ENCODE assay signal across 25 mouse cellular contexts in genomic region chr5:63219467-63219866, GRCm38 (mm10).
"Had no signal": no experiment of that assay in that cellular context is flagged by ENCODE, and none has a peak within 500 bp of the region (broad histone marks: within the 10 kb centered on the region; RNA-seq: fewer than 3 reads in every experiment).

No protein-coding gene starts in this region.

- H3K9me3 ChIP-seq: heart, embryonic 10.5 days; heart, embryonic 12.5 days; hindbrain, embryonic 10.5 days; intestine, embryonic 15.5 days; limb, embryonic 10.5 days; limb, embryonic 12.5 days had no signal

- ATAC-seq: hindbrain, embryonic 16.5 days; inflammation-experienced regulatory T-cells, adult 6 months; intestine, embryonic 15.5 days; intestine, postnatal 0 days had no signal

- H3K27ac ChIP-seq: gastrocnemius, adult 2 months; heart, embryonic 10.5 days; hindbrain, embryonic 10.5 days; hindbrain, embryonic 14.5 days; intestine, embryonic 15.5 days; layer of hippocampus, adult 2 months; left cerebral cortex, adult 2 months; limb, embryonic 10.5 days; limb, embryonic 12.5 days had no signal

- H3K9ac ChIP-seq: heart, embryonic 12.5 days; hindbrain, embryonic 14.5 days; intestine, embryonic 15.5 days; limb, embryonic 12.5 days had no signal

- H3K36me3 ChIP-seq: heart, embryonic 10.5 days; heart, embryonic 12.5 days; hindbrain, embryonic 10.5 days; intestine, embryonic 15.5 days; limb, embryonic 10.5 days; limb, embryonic 12.5 days had no signal

- H3K27me3 ChIP-seq: heart, embryonic 12.5 days; intestine, embryonic 15.5 days; limb, embryonic 12.5 days had no signal

- H3K4me3 ChIP-seq: gastrocnemius, adult 2 months; heart, embryonic 10.5 days; heart, embryonic 12.5 days; hindbrain, embryonic 10.5 days; intestine, embryonic 15.5 days; layer of hippocampus, adult 2 months; left cerebral cortex, adult 2 months; limb, embryonic 10.5 days; limb, embryonic 12.5 days had no signal

- H3K4me2 ChIP-seq: heart, embryonic 12.5 days; hindbrain, embryonic 14.5 days; intestine, embryonic 15.5 days; limb, embryonic 12.5 days; liver, embryonic 11.5 days had no signal

- H3K4me1 ChIP-seq: heart, embryonic 10.5 days; heart, embryonic 12.5 days; hindbrain, embryonic 10.5 days; intestine, embryonic 15.5 days; limb, embryonic 10.5 days; limb, embryonic 12.5 days had no signal

- DNase-seq: gastrocnemius, adult 2 months; gastrocnemius, postnatal 10 days; gastrocnemius, postnatal 25 days; heart, adult 18-20 months; heart, postnatal 10 days; heart, postnatal 4 days; kidney, adult 18-20 months; kidney, adult 8-10 months; kidney, postnatal 10 days; kidney, postnatal 25 days; kidney, postnatal 4 days; liver had no signal
